Mouse (Mus musculus): Measurements from ENCODE around the gene Txlna. TPM values are rescaled to one million over a fixed set of nuclear protein-coding genes. Genes with fewer than 3 reads are reported as not detected.

Gene Txlna
- polyA plus RNA-seq, 1 experiment from 2014 or later = 60.2 TPM

DNA sequence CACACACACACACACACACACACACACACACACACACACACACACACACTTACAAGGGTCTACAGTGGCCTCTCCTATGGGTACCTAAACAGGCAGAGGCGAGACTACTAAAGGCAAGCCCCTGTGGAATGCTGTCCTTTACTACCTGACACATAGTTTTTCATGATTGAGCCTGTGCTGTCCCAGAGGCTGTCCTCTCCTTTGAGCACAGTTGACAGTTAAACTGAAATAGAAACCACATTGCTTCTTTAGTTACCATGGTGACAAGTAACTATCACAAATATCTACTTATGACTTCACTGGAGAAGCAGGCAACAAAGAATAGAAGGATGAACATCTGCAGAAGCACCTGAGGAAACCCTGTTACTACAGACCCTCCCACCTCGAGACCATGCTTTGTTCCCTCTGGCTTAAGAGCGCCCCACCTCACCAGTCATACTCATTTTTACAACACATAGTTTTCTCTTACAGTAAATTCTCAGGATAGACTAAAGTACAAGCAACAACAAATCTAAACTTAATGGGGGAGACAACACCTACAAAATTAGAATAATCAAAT is 21.5 kb upstream of the Txlna start:
- ATAC-seq (replicated peaks; ENCODE audit: insufficient number of reproducible peaks, low FRiP score, low TSS enrichment) = no peak
- peaks cover 15% of the 10 kb centered on the region for H3K36me3 ChIP-seq (ENCODE audit: control insufficient read depth, insufficient read depth, low read length)
- WGBS (ENCODE audit: insufficient replicate concordance) = 84% methylated on average over 3 of the region's 3 CpGs

DNA sequence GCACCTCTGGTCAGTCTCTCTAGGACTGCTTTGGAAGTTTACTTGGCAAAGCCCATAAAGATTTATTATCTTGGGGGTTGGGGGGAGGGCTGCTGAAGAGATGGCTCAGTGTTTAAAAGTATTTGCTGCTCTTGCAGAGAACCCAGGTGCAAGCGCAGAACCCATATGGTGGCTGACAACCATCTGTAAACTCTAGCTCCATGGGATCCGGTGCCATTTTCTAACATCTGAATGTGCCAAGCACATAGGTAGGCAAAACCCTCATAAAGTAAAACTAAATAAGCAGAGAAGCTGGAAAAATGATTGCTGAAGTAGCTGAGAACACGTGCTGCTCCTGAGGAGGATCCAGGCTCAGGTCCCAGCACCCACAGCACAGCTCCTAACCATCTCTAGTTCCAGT is 20.7 kb upstream of the Txlna start:
- no peak overlapping the region for H3K4me3 ChIP-seq (ENCODE audit: low read depth, low read length)
- no peak overlapping the region for H3K9ac ChIP-seq (ENCODE audit: low read depth, low read length)
- H3K4me2 ChIP-seq = no peak overlapping the region
- no peaks in the 10 kb centered on the region for H3K27me3 ChIP-seq (ENCODE audit: control insufficient read depth, insufficient read depth, low read length)
- WGBS (ENCODE audit: insufficient replicate concordance) = 88% methylated on average over 3 of the region's 3 CpGs
- no peak for ATAC-seq (replicated peaks; ENCODE audit: insufficient number of reproducible peaks, low FRiP score, low TSS enrichment)
- H3K36me3 ChIP-seq (ENCODE audit: control insufficient read depth, insufficient read depth, low read length) = peaks cover 12% of the 10 kb centered on the region
- no peak overlapping the region for H3K27ac ChIP-seq (ENCODE audit: low read depth, low read length)
- no peaks in the 10 kb centered on the region for H3K9me3 ChIP-seq (replicated peaks; ENCODE audit: control insufficient read depth, low read length)
- no peaks in the 10 kb centered on the region; the same call in 1 of the 2 replicates for H3K4me1 ChIP-seq (ENCODE audit: control insufficient read depth, insufficient read depth, low read length)

More for the DNA sequence above, 21.5 kb upstream of the Txlna start:
- Histone ChIP-seq H3K27ac (ENCODE audit: low read depth, low read length) (no peak overlapping the region), H3K4me1 (ENCODE audit: control insufficient read depth, insufficient read depth, low read length) (no peaks in the 10 kb centered on the region; the same call in 1 of the 2 replicates), H3K9me3 (replicated peaks; ENCODE audit: control insufficient read depth, low read length) (no peaks in the 10 kb centered on the region), H3K4me2 (no peak overlapping the region), H3K9ac (ENCODE audit: low read depth, low read length) (no peak overlapping the region), H3K27me3 (ENCODE audit: control insufficient read depth, insufficient read depth, low read length) (no peaks in the 10 kb centered on the region), H3K4me3 (ENCODE audit: low read depth, low read length) (no peak overlapping the region)

DNA sequence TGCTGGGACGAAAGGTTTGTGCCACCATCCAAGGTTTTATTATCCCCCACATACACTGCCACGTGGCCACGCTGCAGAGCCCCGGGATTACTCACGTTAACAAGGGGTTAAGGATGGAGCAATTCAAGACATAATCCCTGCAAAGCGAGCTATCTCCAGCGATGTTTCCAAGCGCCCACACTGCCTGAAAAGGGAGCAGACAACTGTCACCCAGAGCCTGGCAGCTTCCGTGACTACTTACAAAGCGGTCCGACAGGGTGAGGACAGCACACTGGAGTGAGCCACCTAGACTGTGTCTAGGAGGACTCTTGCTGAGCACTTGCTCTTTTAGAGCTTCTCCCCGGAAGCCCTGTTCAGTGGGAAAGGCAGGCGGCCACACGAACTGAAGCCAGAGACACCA is 13.9 kb upstream of the Txlna start:
- no peak overlapping the region for H3K4me2 ChIP-seq
- no peaks in the 10 kb centered on the region for H3K27me3 ChIP-seq (ENCODE audit: control insufficient read depth, insufficient read depth, low read length)
- H3K36me3 ChIP-seq (ENCODE audit: control insufficient read depth, insufficient read depth, low read length) = peaks cover 41% of the 10 kb centered on the region
- 90% methylated on average over 14 of the region's 14 CpGs for WGBS (ENCODE audit: insufficient replicate concordance)
- no peak overlapping the region for H3K9ac ChIP-seq (ENCODE audit: low read depth, low read length)
- no peak overlapping the region for H3K27ac ChIP-seq (ENCODE audit: low read depth, low read length)
- H3K4me3 ChIP-seq (ENCODE audit: low read depth, low read length) = no peak overlapping the region
- no peaks in the 10 kb centered on the region for H3K9me3 ChIP-seq (replicated peaks; ENCODE audit: control insufficient read depth, low read length)
- no peak for ATAC-seq (replicated peaks; ENCODE audit: insufficient number of reproducible peaks, low FRiP score, low TSS enrichment)
- H3K4me1 ChIP-seq (ENCODE audit: control insufficient read depth, insufficient read depth, low read length) = no peaks in the 10 kb centered on the region

DNA sequence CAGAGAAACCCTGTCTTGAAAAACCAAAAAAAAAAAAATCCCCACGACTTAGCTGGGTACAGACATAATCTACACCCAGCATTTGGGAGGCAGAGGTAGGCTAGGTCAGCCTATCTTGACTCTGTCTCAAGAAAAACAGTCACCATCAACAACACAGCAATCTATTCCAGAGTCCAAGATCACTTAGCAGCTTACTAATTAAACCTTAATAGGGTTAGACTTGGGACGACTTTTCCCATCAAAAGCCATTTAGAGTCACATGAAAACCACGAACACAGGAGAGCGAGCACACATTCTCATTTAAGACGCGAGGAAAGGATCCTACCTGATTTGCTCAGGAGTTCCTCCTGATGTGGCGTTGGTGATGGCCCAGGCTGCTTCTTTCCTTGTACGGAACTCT is 9.5 kb upstream of the Txlna start:
- Histone ChIP-seq H3K4me1 (ENCODE audit: control insufficient read depth, insufficient read depth, low read length) (no peaks in the 10 kb centered on the region), H3K9ac (ENCODE audit: low read depth, low read length) (no peak overlapping the region), H3K4me2 (no peak overlapping the region), H3K27ac (ENCODE audit: low read depth, low read length) (no peak overlapping the region), H3K36me3 (ENCODE audit: control insufficient read depth, insufficient read depth, low read length) (peaks cover 50% of the 10 kb centered on the region), H3K27me3 (ENCODE audit: control insufficient read depth, insufficient read depth, low read length) (no peaks in the 10 kb centered on the region), H3K9me3 (replicated peaks; ENCODE audit: control insufficient read depth, low read length) (no peaks in the 10 kb centered on the region), H3K4me3 (ENCODE audit: low read depth, low read length) (no peak overlapping the region)
- 94% methylated on average over 8 of the region's 8 CpGs for WGBS (ENCODE audit: insufficient replicate concordance)
- ATAC-seq (replicated peaks; ENCODE audit: insufficient number of reproducible peaks, low FRiP score, low TSS enrichment) = no peak

DNA sequence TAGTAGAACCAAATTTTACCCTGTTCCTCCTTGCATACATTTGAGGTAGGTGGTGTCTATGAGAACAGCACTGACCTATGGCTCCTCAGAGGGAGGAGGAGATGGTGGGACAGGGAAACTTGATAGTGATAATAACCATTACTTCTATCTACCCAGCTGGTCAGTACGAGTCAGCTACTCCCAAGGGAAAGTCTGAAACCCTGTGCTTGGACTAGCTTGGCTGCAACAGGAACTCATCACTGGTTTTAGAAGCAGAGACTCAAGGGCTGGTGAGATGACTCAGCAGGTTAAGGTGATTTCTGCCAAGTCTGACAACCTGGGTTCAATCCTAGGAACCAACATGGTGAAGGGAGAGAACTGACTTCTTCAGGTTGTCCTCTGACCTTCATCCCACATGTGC is 7.8 kb upstream of the Txlna start:
- H3K4me3 ChIP-seq (ENCODE audit: low read depth, low read length) = no peak overlapping the region
- no peak for ATAC-seq (replicated peaks; ENCODE audit: insufficient number of reproducible peaks, low FRiP score, low TSS enrichment)
- H3K9ac ChIP-seq (ENCODE audit: low read depth, low read length) = no peak overlapping the region
- no peaks in the 10 kb centered on the region for H3K4me1 ChIP-seq (ENCODE audit: control insufficient read depth, insufficient read depth, low read length)
- no peaks in the 10 kb centered on the region for H3K9me3 ChIP-seq (replicated peaks; ENCODE audit: control insufficient read depth, low read length)
- peaks cover 41% of the 10 kb centered on the region for H3K36me3 ChIP-seq (ENCODE audit: control insufficient read depth, insufficient read depth, low read length)
- WGBS (ENCODE audit: insufficient replicate concordance) = 70% methylated on average over 1 of the region's 1 CpGs
- no peak overlapping the region for H3K4me2 ChIP-seq
- no peaks in the 10 kb centered on the region for H3K27me3 ChIP-seq (ENCODE audit: control insufficient read depth, insufficient read depth, low read length)
- no peak overlapping the region for H3K27ac ChIP-seq (ENCODE audit: low read depth, low read length)

DNA sequence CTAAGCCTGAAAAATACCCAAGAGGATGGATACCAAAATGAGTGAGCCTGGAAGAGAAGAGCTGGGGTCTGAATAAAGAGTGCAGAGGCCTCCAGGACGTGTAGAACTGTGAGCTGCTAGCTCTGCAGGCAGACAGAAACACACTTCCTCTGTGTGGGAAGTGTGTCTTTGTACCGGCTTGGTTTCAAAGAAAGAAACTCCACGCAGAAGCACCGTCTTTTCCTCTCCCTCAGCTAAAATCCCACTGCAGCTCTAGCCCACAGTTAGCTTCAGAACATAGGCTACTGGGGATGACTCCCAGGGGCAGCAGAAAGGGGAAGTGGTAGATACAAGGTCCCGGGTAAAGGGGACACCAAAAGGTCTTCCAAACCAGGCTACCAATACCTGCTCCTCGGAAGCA is 4.3 kb upstream of the Txlna start:
- Histone ChIP-seq H3K9ac (ENCODE audit: low read depth, low read length) (no peak overlapping the region), H3K4me1 (ENCODE audit: control insufficient read depth, insufficient read depth, low read length) (0 out of 2 replicates have a peak, but pooled peaks cover 2% of the 10 kb centered on the region), H3K4me2 (no peak overlapping the region), H3K9me3 (replicated peaks; ENCODE audit: control insufficient read depth, low read length) (no peaks in the 10 kb centered on the region), H3K27me3 (ENCODE audit: control insufficient read depth, insufficient read depth, low read length) (no peaks in the 10 kb centered on the region), H3K4me3 (ENCODE audit: low read depth, low read length) (no peak overlapping the region), H3K27ac (ENCODE audit: low read depth, low read length) (no peak overlapping the region), H3K36me3 (ENCODE audit: control insufficient read depth, insufficient read depth, low read length) (peaks cover 28% of the 10 kb centered on the region)
- WGBS (ENCODE audit: insufficient replicate concordance) = 84% methylated on average over 6 of the region's 6 CpGs
- ATAC-seq (replicated peaks; ENCODE audit: insufficient number of reproducible peaks, low FRiP score, low TSS enrichment) = no peak

DNA sequence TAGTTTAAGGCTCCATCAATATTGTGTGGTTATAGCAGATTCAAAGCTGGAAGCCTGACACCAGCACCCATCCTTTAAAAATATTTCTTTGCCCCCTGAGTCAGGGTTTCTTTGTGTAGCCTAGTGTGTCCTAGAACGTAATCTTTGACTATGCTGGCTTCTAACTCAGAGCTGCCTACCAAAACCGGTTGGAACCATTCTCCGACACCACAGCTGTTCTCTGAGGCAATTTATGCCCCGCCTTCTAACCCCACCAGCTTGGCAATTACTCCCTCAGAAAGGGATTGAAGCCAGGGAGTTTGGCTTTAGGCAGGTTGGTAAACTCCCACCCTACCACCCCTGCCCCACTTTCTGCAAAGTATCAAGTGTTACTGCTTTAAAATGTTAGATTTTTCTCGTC is 891 bp upstream of the Txlna start:
- Histone ChIP-seq H3K27ac (ENCODE audit: low read depth, low read length) (no peak overlapping the region), H3K36me3 (ENCODE audit: control insufficient read depth, insufficient read depth, low read length) (peaks cover 24% of the 10 kb centered on the region), H3K9ac (ENCODE audit: low read depth, low read length) (no peak overlapping the region), H3K4me2 (peak overlapping the region; percentile 20; the same call in 1 of the 2 replicates), H3K4me3 (ENCODE audit: low read depth, low read length) (peak overlapping the region; percentile 8; the same call in 1 of the 2 replicates), H3K27me3 (ENCODE audit: control insufficient read depth, insufficient read depth, low read length) (no peaks in the 10 kb centered on the region), H3K4me1 (ENCODE audit: control insufficient read depth, insufficient read depth, low read length) (peaks cover 13% of the 10 kb centered on the region; the same call in 1 of the 2 replicates), H3K9me3 (replicated peaks; ENCODE audit: control insufficient read depth, low read length) (no peaks in the 10 kb centered on the region)
- WGBS (ENCODE audit: insufficient replicate concordance) = 54% methylated on average over 5 of the region's 5 CpGs
- ATAC-seq (replicated peaks; ENCODE audit: insufficient number of reproducible peaks, low FRiP score, low TSS enrichment) = no peak

DNA sequence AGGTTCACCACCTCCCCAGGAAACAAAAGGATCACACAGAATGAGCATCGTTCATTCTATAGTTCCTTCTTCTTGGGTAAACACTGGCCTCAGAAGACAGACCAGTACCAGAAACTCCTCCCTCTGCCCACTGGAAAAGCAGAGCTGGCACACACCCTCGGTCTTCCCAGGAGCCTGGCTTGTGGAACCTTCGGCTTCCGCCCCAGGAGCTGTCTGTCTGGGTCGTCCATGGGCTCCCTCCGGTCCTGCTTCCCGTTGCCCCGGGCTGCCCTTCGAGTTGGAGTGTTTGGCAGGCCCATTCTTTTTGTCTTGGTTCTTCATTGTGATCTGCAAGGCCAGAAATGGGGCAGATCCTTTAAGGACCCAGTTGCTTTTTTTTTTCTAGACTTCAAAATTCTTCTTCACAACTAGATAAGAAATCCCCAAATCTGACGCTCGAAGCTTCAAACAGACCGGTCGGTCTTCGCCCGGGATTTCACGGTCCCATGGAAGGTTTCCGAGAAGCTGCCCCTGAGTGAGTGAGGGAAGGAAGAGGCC is 696 bp downstream of the Txlna start:
- H3K27me3 ChIP-seq (ENCODE audit: control insufficient read depth, insufficient read depth, low read length) = no peaks in the 10 kb centered on the region
- 7% methylated on average over 17 of the region's 17 CpGs for WGBS (ENCODE audit: insufficient replicate concordance)
- ATAC-seq (replicated peaks; ENCODE audit: insufficient number of reproducible peaks, low FRiP score, low TSS enrichment) = no peak
- H3K27ac ChIP-seq (ENCODE audit: low read depth, low read length) = peak overlapping the region; percentile 94
- H3K36me3 ChIP-seq (ENCODE audit: control insufficient read depth, insufficient read depth, low read length) = peaks cover 31% of the 10 kb centered on the region
- no peaks in the 10 kb centered on the region for H3K9me3 ChIP-seq (replicated peaks; ENCODE audit: control insufficient read depth, low read length)
- H3K4me2 ChIP-seq = peak overlapping the region; percentile 96
- peak overlapping the region; percentile 69 for H3K4me3 ChIP-seq (ENCODE audit: low read depth, low read length)
- peaks cover 13% of the 10 kb centered on the region; the same call in 1 of the 2 replicates for H3K4me1 ChIP-seq (ENCODE audit: control insufficient read depth, insufficient read depth, low read length)
- peak overlapping the region; percentile 83 for H3K9ac ChIP-seq (ENCODE audit: low read depth, low read length)

DNA sequence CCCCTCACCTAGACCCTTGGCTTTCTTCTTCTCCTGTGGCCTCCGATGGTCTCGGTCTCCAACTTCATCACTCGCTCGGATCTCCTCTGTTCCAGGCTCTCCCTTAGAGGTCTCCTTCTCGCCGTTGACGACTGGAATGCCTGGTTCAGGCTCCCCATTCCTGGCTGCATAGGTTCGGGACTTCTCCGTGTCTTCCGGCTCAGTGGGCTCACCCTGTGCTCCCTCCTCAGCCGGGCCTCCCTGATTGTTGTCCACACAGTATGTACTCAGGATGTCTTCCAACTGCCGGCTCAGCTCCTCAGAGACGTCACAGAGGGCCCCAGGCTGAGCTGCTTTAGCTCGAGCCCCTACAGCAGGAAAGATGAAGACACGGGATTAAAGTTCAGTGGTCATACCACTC is 1.6 kb downstream of the Txlna start:
- no peaks in the 10 kb centered on the region for H3K9me3 ChIP-seq (replicated peaks; ENCODE audit: control insufficient read depth, low read length)
- ATAC-seq (replicated peaks; ENCODE audit: insufficient number of reproducible peaks, low FRiP score, low TSS enrichment) = no peak
- H3K4me2 ChIP-seq = peak overlapping the region; percentile 96
- peak overlapping the region; percentile 69; the same call in 1 of the 2 replicates for H3K4me3 ChIP-seq (ENCODE audit: low read depth, low read length)
- no peak overlapping the region for H3K9ac ChIP-seq (ENCODE audit: low read depth, low read length)
- H3K4me1 ChIP-seq (ENCODE audit: control insufficient read depth, insufficient read depth, low read length) = peaks cover 13% of the 10 kb centered on the region; the same call in 1 of the 2 replicates
- no peaks in the 10 kb centered on the region for H3K27me3 ChIP-seq (ENCODE audit: control insufficient read depth, insufficient read depth, low read length)
- WGBS (ENCODE audit: insufficient replicate concordance) = 84% methylated on average over 15 of the region's 15 CpGs
- peaks cover 38% of the 10 kb centered on the region for H3K36me3 ChIP-seq (ENCODE audit: control insufficient read depth, insufficient read depth, low read length)
- no peak overlapping the region for H3K27ac ChIP-seq (ENCODE audit: low read depth, low read length)
